Mouse (Mus musculus) adrenal gland, adult 8-10 months (tissue): ENCODE data around the gene Nexmif. TPM values are rescaled to one million over a fixed set of nuclear protein-coding genes. Genes with fewer than 3 reads are reported as not detected.
"Not testable (repeated sequence)": the region's sequence is repeated elsewhere in the genome, so short reads cannot be mapped to it uniquely, and the experiment has no call there.

Experiments used
- DNase-seq: peaks from one replicate; pipeline ENCODE4 v3.0.0; 2022
- microRNA-seq, 2 experiments: library from miRNA; unstranded; fragments of <30 nt; microRNA quantifications; one replicate each; pipeline ENCODE4 v1.2.0; 2022
- total RNA-seq, 4 experiments: library from RNA; stranded (reverse); gene quantifications; 2 replicates each; pipeline ENCODE4 v1.2.4; 2022

The Nexmif gene
- 10 to 100 TPM; 12.0 to 16.8 (median 13.1) TPM for total RNA-seq

GRCm38 (mm10) chrX:104200736-104201591 is at the start of gene Nexmif:
TSS of gene Nexmif (minus strand) at chrX:104201185.
- DNase-seq = peak; percentile 26

GRCm38 (mm10) chrX:104208701-104209100 is 7.7 kb upstream of the Nexmif start:
- no peak for DNase-seq

DNA sequence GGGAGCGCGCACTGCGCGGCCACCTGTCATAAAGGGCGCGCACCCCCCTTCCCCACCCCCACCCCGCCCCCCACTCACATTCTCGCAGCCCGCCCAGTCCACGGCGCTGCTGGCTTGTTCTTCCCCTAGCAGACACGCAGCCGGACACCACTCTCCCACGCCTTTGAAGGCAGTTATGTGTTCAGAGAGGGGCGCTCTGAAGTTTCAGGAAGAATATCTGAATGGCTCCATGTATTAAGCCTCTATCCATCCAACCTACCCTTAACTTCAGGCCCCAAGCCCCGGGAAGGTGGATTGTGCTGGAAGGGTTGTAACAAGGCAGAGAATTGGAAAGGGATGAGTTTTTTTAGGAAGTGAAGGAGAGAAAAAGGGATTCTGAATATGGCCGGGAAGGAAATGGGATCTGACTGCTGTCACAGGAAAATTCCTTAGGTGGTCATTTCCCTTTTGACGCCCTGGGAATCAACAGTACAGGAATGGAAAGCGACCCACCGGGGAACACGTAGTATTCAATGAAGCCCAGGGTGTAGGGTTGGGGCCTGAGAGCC is 681 bp upstream of the Nexmif start:
- DNase-seq = no peak

- DNase-seq = no peak
Measured at GRCm38 (mm10) chrX:104200388-104200735, 623 bp downstream of the Nexmif start.

DNA sequence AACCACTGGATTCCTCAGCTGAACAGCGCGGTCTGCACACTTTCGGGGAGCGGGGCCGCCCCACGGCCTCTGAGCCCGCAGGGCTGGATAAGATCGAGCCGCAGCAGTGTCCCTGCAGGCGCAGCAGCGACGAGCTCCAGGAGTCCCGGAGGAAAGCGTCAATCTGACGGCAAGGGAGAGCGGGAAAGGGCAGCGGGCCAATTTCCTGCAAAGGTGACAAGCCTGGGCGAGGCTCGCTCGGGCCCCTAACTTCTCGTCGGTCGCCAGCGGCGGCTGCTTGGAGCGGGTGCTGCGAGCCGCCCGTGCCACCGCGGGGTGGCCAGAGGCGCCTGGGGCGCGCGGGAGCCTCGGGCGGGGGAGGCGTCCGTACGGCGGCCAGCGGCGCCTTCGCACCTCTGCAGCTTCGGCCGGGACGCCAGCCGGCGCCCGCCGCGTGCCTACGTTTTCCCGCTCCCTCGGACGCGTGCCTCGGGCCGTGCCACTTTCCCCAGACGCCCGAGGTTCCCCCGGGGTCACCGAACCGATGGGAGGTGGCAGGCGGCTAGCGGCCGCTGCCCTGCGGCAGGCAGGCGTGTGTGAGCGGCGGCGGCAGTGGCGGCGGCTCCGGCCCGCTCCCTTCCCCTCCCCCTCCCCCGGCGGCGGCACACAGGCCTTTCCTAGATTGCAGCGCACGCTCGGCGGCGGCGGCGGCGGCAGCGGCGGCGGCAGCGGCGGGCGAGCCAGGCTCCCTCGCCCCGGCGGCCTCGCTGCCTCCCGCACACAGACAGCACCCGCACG is 1.2 kb downstream of the Nexmif start:
- DNase-seq = peak; percentile 32

DNA sequence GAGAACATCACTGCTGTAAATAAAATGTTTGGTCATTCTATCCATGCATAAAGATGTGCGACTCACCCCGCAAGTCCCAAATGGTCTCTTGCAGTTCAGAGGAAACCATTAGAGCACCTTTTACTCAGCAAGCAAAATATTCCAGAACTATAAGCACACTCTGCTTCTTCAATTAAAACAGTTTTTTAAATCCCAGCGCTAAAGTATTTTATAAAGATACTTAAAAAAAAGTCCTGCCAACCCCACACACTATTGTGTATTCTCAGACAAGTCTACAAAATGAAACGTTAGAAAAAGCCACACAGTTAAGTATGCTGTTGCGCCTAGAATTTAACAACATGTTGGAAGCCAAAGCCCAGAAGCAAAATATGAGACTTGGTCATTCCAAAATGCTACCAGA is 1.9 kb downstream of the Nexmif start:
- DNase-seq = no peak

- DNase-seq = no peak
Measured at GRCm38 (mm10) chrX:104196561-104196960, 4.4 kb downstream of the Nexmif start.

DNA sequence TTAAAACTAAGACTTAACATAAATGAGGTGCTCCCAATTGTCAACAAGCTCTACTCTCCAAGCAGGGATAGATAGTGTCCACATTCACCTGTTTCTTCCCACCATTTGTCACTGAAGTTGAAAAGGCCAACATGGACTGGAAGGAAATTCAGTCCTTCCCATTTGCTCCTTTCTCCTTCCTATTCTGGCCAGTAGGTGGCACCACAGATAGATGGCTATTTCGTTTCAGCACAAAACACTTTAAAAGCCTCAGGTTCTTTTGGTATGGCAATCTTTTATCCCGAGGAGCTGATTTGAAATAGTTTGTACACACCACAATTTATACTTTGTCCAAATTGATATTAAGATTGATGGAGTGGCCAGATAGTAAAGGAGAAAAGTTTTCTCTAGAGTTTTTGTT is 21.7 kb downstream of the Nexmif start:
- no peak for DNase-seq

DNA sequence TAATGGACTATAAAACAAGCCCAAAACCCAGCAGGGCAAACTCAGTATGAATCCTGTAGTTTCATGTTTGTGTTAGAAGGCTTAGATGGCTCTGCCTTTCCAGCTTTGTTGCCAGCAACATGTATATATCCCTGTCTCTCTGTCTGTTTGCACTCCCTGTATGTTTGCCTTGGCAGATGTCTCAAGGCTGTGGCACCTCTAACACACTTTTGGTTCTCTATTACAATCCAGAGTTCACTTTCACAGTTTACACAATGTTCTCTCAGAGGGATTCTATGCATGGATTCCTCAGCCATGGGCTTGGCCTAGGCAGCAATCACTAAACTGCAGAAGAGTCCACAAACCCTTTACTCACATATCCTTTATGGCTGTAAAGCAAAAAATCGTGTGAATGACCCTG is 50.9 kb downstream of the Nexmif start:
- DNase-seq = no peak

DNA sequence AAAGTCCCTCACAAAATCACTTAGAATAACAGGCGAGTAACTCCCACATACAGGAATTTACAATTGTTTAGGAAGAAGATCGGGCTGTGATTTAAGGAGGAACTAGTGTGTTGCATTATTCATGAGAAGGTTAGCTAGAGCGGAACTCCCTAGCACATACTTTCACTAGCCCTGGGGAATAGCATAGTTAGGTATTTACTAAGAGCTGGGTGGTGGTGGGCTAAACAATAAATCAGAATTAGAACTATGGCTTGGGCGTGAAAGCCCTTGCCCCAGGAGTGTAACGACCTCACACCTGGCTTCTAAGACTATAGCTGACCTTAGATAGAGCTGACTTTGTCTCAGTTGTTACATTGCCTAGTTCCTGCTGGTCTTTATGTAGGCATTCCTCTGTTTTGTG is 85.7 kb downstream of the Nexmif start:
- not testable (repeated sequence) for DNase-seq

- no peak for DNase-seq
Measured at GRCm38 (mm10) chrX:104114596-104114995, 86.4 kb downstream of the Nexmif start.

DNA sequence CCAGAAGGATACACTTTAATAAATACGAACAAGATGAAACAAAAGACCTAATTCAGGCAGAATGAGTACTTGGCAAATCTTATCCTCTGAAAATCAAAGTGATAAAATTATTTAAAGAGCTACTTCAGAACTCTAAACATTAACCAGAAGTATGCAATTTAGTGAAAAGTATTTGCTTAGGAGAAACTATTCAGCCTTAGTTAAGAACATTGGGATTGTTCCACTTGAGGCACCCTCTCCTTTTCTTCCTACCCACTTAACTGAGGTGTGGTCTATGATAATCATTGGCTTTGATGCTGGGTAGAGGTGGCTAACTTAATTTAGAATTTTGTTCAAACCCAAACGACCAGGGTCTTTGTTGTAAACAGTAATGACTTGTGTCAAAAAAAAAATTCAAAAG is 146.1 kb downstream of the Nexmif start:
- no peak for DNase-seq

GRCm38 (mm10) chrX:104040276-104040675 is 160.7 kb downstream of the Nexmif start:
- DNase-seq = peak; percentile 53

DNA sequence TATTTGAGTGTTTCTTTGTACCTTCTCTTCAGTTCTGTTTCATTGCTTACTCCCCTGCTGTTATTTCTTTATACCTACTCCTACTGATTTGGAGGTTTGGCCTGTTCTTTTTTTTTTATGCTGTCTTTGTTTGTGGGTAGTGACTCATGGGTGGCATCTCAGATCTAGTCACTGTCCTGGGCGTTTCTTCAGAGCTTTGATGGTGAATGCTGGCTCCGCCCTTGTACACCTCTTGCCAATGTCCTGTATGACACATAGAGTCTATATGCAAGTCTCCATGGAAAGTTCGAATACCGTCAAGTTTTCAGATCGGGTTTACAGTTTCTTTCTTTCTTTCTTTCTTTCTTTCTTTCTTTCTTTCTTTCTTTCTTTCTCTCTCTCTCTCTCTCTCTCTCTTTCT is 167.1 kb downstream of the Nexmif start:
- DNase-seq = peak; percentile 58

DNA sequence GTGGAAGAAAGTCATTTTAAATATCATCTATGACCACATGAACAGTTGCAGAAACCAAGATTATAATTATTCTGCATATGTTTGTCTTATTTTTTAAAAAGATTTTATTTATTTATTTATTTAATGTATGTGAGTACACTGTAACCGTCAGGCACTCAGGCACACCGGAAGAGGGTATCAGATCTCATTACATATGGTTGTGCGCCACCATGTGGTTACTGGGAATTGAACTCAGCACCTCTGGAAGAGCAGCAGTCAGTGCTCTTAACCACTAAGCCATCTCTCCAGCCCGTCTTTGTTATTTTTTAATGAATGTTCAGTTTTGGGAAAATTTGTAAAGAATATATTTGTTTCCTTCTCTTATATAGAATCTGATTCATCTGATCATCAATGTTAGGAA is 168.2 kb downstream of the Nexmif start:
- no peak for DNase-seq

Small RNA genes lying within 50 kb of the gene (microRNA-seq; reads per million reads assigned to microRNA genes)
- 0 reads per million in 2 experiments for gene Gm24993
- 745 to 852 reads per million in 2 experiments for gene Mir672

Other genes starting within 250 kb of the Nexmif start
- 10 to 100 TPM; 51.0 to 67.6 (median 62.5) TPM for gene Rlim, start 219.9 kb downstream of the Nexmif start, total RNA-seq
- 10 to 100 TPM; 26.2 to 35.7 (median 30.8) TPM for gene Abcb7, start 212.7 kb upstream of the Nexmif start, total RNA-seq